Mouse (Mus musculus): ENCODE measurements around the gene Pla2g12b. TPM values are rescaled to one million over a fixed set of nuclear protein-coding genes. Genes with fewer than 3 reads are reported as not detected.
"Not testable (repeated sequence)": the region's sequence is repeated elsewhere in the genome, so short reads cannot be mapped to it uniquely, and the experiment has no call there.

Pla2g12b gene
- polyA plus RNA-seq, 1 experiment = 0.19 TPM

DNA sequence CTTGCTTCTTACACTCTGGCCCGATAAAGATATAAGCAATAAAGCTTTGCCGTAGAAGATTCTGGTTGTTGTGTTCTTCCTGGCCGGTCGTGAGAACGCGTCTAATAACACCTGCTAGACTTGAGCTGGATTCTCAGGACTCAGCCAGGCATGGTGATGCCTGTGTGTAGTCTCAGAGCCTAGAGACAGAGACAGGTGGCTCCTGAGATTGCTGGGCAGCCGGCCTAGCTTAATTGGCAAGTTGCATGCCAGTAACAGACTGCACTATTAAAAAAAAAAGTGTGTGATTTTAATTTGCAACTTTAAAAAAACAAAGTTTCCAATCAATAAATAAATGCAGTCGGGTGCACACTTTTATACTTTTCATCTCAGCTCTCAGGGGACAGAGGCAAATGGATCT, 16.5 kb upstream of the Pla2g12b start:
- Histone ChIP-seq H3K4me1 (ENCODE audit: control insufficient read depth, insufficient read depth, low read length) (no peaks in the 10 kb centered on the region), H3K27me3 (ENCODE audit: control insufficient read depth, insufficient read depth, low read length) (no peaks in the 10 kb centered on the region), H3K27ac (ENCODE audit: control insufficient read depth, insufficient read depth, low read depth, low read length) (no peak overlapping the region), H3K36me3 (ENCODE audit: control insufficient read depth, insufficient read depth, low read length) (no peaks in the 10 kb centered on the region), H3K4me3 (ENCODE audit: control insufficient read depth, low read depth, low read length) (no peak overlapping the region)
- TF ChIP-seq POLR2A (IDR thresholded peaks at IDR 0.05; ENCODE audit: control insufficient read depth, low read depth, low read length) (no peak), CTCF (IDR thresholded peaks at IDR 0.05; ENCODE audit: control insufficient read depth, insufficient read depth, insufficient replicate concordance, low read depth, low read length) (no peak)

DNA sequence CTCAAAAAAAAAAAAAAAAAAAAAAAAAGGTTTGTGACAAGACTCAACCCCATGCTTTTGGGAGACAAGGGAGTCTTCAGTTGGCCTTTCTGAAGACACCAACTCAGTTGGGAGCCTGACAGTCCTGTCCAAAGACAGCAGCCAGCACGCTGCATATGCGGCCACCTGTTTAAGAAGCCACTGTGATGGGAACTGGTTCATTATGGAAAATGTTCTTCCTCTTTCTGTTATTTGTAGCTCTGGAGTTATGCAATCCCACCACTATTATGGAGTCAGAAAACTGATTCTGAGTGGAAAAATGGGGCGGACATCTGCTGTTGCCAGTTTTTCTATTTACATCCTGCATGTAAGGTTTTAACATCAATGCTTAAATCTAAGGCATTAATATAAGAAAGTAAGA, 13.8 kb upstream of the Pla2g12b start:
- Histone ChIP-seq H3K4me3 (ENCODE audit: control insufficient read depth, low read depth, low read length) (no peak overlapping the region), H3K4me1 (ENCODE audit: control insufficient read depth, insufficient read depth, low read length) (no peaks in the 10 kb centered on the region), H3K36me3 (ENCODE audit: control insufficient read depth, insufficient read depth, low read length) (no peaks in the 10 kb centered on the region), H3K27ac (ENCODE audit: control insufficient read depth, insufficient read depth, low read depth, low read length) (no peak overlapping the region), H3K27me3 (ENCODE audit: control insufficient read depth, insufficient read depth, low read length) (no peaks in the 10 kb centered on the region)
- no peak for TF ChIP-seq CTCF (IDR thresholded peaks at IDR 0.05; ENCODE audit: control insufficient read depth, insufficient read depth, insufficient replicate concordance, low read depth, low read length)
- TF ChIP-seq POLR2A (IDR thresholded peaks at IDR 0.05; ENCODE audit: control insufficient read depth, low read depth, low read length) = no peak

- Histone ChIP-seq H3K4me1 (ENCODE audit: control insufficient read depth, insufficient read depth, low read length) (no peaks in the 10 kb centered on the region), H3K27me3 (ENCODE audit: control insufficient read depth, insufficient read depth, low read length) (no peaks in the 10 kb centered on the region), H3K4me3 (ENCODE audit: control insufficient read depth, low read depth, low read length) (no peak overlapping the region), H3K27ac (ENCODE audit: control insufficient read depth, insufficient read depth, low read depth, low read length) (no peak overlapping the region), H3K36me3 (ENCODE audit: control insufficient read depth, insufficient read depth, low read length) (no peaks in the 10 kb centered on the region)
- TF ChIP-seq CTCF (IDR thresholded peaks at IDR 0.05; ENCODE audit: control insufficient read depth, insufficient read depth, insufficient replicate concordance, low read depth, low read length) (no peak), POLR2A (IDR thresholded peaks at IDR 0.05; ENCODE audit: control insufficient read depth, low read depth, low read length) (no peak)
These were observed 11.6 kb upstream of the Pla2g12b start for GRCm38 (mm10) chr10:59391907-59392306.

GRCm38 (mm10) chr10:59395461-59395860, 8.0 kb upstream of the Pla2g12b start, which contains the start of gene Gm10273:
TSS of gene Gm10273 (plus strand) at chr10:59395632.
- H3K36me3 ChIP-seq (ENCODE audit: control insufficient read depth, insufficient read depth, low read length); H3K27me3 ChIP-seq (ENCODE audit: control insufficient read depth, insufficient read depth, low read length); H3K4me3 ChIP-seq (ENCODE audit: control insufficient read depth, low read depth, low read length); H3K4me1 ChIP-seq (ENCODE audit: control insufficient read depth, insufficient read depth, low read length); H3K27ac ChIP-seq (ENCODE audit: control insufficient read depth, insufficient read depth, low read depth, low read length): not testable (repeated sequence)

- Histone ChIP-seq H3K27ac (ENCODE audit: control insufficient read depth, insufficient read depth, low read depth, low read length) (no peak overlapping the region), H3K4me1 (ENCODE audit: control insufficient read depth, insufficient read depth, low read length) (peaks cover 6% of the 10 kb centered on the region), H3K4me3 (ENCODE audit: control insufficient read depth, low read depth, low read length) (no peak overlapping the region; the same call in 1 of the 2 replicates), H3K27me3 (ENCODE audit: control insufficient read depth, insufficient read depth, low read length) (no peaks in the 10 kb centered on the region), H3K36me3 (ENCODE audit: control insufficient read depth, insufficient read depth, low read length) (no peaks in the 10 kb centered on the region)
- no peak for TF ChIP-seq POLR2A (IDR thresholded peaks at IDR 0.05; ENCODE audit: control insufficient read depth, low read depth, low read length)
- no peak for TF ChIP-seq CTCF (IDR thresholded peaks at IDR 0.05; ENCODE audit: control insufficient read depth, insufficient read depth, insufficient replicate concordance, low read depth, low read length)
These were observed 311 bp downstream of the Pla2g12b start for GRCm38 (mm10) chr10:59403793-59404149.

GRCm38 (mm10) chr10:59408499-59408898, 5.0 kb downstream of the Pla2g12b start:
- H3K4me1 ChIP-seq (ENCODE audit: control insufficient read depth, insufficient read depth, low read length) = peaks cover 9% of the 10 kb centered on the region

DNA sequence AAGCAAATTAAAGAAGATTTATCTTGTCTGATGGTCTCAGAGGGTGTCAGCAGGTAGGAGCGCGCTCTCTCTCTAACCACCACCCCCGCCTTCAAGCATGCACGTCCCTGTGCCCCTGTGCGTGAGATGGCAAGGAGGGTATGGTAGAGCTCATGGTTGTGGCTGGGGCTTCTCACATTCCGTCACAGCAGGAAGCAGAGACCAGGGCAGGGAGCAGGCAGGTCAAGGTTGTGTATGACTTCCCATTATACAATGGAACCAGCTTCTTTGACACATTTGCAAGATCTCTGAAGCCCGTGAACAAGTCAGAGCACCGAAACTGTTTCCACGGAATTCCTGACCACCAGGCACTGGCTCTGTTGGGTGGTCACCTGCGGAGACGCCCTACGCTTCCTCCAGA, 6.8 kb downstream of the Pla2g12b start:
- Histone ChIP-seq H3K4me1 (ENCODE audit: control insufficient read depth, insufficient read depth, low read length) (peaks cover 6% of the 10 kb centered on the region), H3K27me3 (ENCODE audit: control insufficient read depth, insufficient read depth, low read length) (no peaks in the 10 kb centered on the region), H3K27ac (ENCODE audit: control insufficient read depth, insufficient read depth, low read depth, low read length) (no peak overlapping the region), H3K4me3 (ENCODE audit: control insufficient read depth, low read depth, low read length) (no peak overlapping the region), H3K36me3 (ENCODE audit: control insufficient read depth, insufficient read depth, low read length) (no peaks in the 10 kb centered on the region)
- TF ChIP-seq CTCF (IDR thresholded peaks at IDR 0.05; ENCODE audit: control insufficient read depth, insufficient read depth, insufficient replicate concordance, low read depth, low read length) (no peak), POLR2A (IDR thresholded peaks at IDR 0.05; ENCODE audit: control insufficient read depth, low read depth, low read length) (no peak)

More at GRCm38 (mm10) chr10:59408499-59408898, 5.0 kb downstream of the Pla2g12b start:
- no peaks in the 10 kb centered on the region for H3K27me3 ChIP-seq (ENCODE audit: control insufficient read depth, insufficient read depth, low read length)
- TF ChIP-seq CTCF (IDR thresholded peaks at IDR 0.05; ENCODE audit: control insufficient read depth, insufficient read depth, insufficient replicate concordance, low read depth, low read length) (no peak), POLR2A (IDR thresholded peaks at IDR 0.05; ENCODE audit: control insufficient read depth, low read depth, low read length) (no peak)
- H3K27ac ChIP-seq (ENCODE audit: control insufficient read depth, insufficient read depth, low read depth, low read length) = no peak overlapping the region
- H3K36me3 ChIP-seq (ENCODE audit: control insufficient read depth, insufficient read depth, low read length) = no peaks in the 10 kb centered on the region
- no peak overlapping the region for H3K4me3 ChIP-seq (ENCODE audit: control insufficient read depth, low read depth, low read length)

- peaks cover 6% of the 10 kb centered on the region for H3K4me1 ChIP-seq (ENCODE audit: control insufficient read depth, insufficient read depth, low read length)
- H3K27ac ChIP-seq (ENCODE audit: control insufficient read depth, insufficient read depth, low read depth, low read length) = no peak overlapping the region
- TF ChIP-seq POLR2A (IDR thresholded peaks at IDR 0.05; ENCODE audit: control insufficient read depth, low read depth, low read length) (no peak), CTCF (IDR thresholded peaks at IDR 0.05; ENCODE audit: control insufficient read depth, insufficient read depth, insufficient replicate concordance, low read depth, low read length) (peak; percentile 47; the same call in 1 of the 2 replicates)
- H3K27me3 ChIP-seq (ENCODE audit: control insufficient read depth, insufficient read depth, low read length) = no peaks in the 10 kb centered on the region
- H3K4me3 ChIP-seq (ENCODE audit: control insufficient read depth, low read depth, low read length) = no peak overlapping the region
- H3K36me3 ChIP-seq (ENCODE audit: control insufficient read depth, insufficient read depth, low read length) = no peaks in the 10 kb centered on the region
These were observed 10.3 kb downstream of the Pla2g12b start for GRCm38 (mm10) chr10:59413711-59414110.

Data from testis, adult 2 months (tissue).